Mouse (Mus musculus) cerebellum, adult 9-11 months (tissue): Measurements from ENCODE around the gene Nlrp6.
"Not testable (repeated sequence)": the region's sequence is repeated elsewhere in the genome, so short reads cannot be mapped to it uniquely, and the experiment has no call there.

ENCODE experiments used
- DNase-seq: peaks from one replicate; pipeline ENCODE4 v3.0.0; 2022

Gene Nlrp6

GRCm38 (mm10) chr7:140920418-140921029 lies at the start of gene Nlrp6:
TSS of gene Nlrp6 (plus strand) at chr7:140920902.
- DNase-seq = no peak

DNA sequence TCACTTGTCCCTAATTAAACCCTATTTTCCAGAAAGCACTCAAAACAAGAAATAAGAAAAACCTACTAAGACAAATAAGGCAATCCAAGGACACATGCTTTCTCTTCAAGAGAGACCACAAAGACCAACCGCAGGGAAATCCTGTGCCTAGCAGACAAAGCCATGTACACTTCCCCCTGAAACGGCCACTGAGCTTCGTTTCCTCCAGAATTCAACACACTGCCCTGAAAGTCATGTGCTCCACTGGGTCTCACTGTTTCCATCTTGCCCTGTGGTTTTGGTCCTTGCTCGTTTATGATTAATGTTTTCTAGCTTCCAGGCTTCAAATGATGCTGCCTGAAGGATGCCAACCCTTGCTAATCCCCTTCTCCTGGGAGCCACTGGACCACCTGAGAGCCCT lies 46.5 kb upstream of the Nlrp6 start:
- no peak for DNase-seq

DNA sequence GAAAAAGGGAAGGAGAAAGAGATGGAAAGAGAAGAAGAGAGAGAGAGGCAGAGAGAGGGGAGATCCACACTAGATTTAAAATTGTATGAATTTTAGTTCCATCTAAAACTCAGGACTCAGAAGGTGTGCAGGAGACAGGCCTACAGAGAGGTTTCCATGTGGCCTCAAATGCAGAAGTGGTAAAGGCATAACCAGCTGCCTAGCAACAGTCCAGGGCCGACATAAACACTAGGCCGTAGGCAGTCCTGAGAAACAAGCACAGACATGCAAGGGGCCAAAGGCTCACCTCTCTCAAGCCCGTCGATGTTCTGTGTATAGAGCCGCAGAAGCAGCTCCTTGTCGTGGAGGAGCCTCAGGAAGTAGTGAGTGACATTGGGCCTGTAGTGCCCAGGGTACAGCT lies 43.3 kb upstream of the Nlrp6 start:
- no peak for DNase-seq

DNA sequence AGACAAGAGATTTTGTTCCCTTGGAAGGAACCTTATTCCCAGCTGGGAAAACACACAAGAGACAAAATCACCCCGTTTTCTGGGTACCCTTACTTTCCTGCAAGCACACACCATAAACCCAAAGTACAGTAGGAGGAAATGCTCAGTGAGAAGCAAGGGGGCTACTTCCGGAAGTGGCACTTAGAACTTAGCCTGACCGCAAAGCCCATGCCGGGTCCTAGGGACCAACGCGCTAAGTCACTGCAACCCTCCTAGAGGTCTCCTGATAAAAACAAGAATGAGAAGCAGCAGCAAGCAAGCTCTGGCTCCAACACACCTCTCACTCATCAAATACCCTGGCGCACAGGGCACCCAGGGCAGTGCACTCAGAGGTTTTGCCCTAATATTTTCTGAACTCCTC lies 41.3 kb upstream of the Nlrp6 start:
- DNase-seq = no peak

- no peak for DNase-seq
Observed at GRCm38 (mm10) chr7:140880419-140880818, 40.3 kb upstream of the Nlrp6 start.

- DNase-seq = no peak
Observed at GRCm38 (mm10) chr7:140880865-140881515, 39.7 kb upstream of the Nlrp6 start.

GRCm38 (mm10) chr7:140881696-140882468 lies 38.8 kb upstream of the Nlrp6 start, which contains the start of the genes Psmd13 and Sirt3:
TSS of gene Psmd13 (plus strand) at chr7:140881968.
TSS of gene Sirt3 (minus strand) at chr7:140882309.
- peak; percentile 92 for DNase-seq

DNA sequence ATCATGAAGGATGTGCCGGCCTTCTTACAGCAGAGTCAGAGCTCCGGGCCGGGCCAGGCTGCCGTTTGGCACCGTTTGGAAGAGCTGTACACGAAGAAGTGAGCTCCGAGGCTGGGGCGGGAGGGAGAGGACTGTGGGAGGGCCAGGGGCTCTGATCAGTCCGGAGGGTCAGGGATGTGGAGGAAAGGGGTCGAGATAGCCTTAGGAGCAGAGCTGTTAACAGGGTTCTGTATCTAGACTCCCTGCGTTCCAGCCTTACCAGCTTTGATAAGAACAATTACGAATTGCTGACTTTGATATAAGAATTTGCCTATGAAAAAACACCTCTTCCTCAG lies 38.3 kb upstream of the Nlrp6 start:
- DNase-seq = no peak

DNA sequence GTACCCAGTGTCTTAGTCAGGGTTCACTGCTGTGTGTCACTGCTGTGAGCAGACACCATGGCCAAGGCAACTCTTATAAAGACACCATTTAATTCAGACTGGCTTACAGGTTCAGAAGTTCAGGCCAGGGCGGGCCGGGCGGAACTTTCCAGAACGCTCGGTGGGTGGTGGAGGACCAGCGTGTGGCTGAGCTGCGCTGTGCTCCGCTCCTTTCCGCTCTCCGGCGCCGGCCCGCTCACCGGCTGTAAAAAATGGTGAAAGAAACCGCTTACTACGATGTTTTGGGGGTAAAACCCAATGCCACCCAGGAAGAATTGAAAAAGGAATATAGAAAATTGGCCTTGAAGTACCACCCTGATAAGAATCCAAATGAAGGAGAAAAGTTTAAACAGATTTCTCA lies 30.1 kb upstream of the Nlrp6 start:
- DNase-seq = not testable (repeated sequence)

DNA sequence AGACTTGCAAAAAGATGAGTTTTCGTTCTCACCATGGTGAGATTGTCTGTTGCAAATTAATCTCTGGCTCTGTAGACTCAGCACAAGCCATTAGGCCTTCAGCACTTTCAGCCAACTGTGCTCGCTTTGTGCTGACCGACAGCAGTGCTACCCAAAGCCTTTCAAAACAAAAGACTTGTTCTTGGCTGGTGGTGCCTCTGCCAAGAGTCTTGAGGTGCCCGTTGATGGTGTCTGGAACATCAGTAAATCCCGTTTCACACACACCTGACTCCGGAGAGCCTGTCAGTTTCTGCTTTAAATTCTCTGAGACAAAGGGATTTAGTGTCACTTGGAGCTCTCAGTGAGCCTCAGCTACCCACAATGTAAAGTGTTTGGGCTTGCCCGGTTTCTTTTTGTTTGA lies 26.7 kb upstream of the Nlrp6 start:
- no peak for DNase-seq

- no peak for DNase-seq
Observed at GRCm38 (mm10) chr7:140894611-140895010, 26.1 kb upstream of the Nlrp6 start.

DNA sequence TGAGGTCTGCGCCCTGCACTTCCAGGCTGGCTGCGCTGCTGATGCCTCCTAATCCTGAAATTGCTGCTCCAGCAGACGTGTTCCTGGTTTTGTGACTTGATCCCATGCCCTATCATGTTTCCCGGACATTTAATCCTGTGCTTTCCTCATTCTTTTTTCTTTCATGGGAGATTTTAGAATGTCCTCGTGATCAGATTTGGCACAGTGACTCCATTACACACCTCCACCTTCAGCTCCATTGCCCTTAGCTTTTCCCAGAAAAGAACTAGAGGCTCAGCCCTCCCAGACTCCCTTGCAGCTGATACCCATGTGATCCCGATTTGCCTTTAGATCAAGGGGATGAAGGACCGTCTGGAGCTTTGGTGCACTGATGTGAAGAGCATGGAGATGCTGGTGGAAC lies 22.8 kb upstream of the Nlrp6 start:
- no peak for DNase-seq

DNA sequence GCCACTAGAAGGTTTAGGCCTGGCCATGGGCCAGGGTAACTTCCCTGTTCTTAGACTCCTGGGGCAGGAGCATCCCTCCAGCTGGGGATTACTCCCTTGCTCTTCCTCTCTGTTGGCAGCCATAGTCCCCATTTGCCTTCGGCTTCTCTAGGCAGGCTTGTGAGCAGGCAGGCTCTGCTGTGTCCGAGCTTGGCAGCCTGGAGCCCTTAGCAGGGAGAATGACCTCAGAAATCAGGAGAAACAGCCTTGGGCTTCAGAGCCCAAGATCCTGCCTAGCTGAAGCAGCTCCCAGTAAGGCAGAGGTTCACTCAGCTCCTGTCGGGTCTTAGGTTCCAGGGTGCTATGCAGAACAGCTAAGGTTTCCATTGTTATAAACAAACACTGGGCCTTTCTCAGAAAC lies 21.6 kb upstream of the Nlrp6 start:
- no peak for DNase-seq

GRCm38 (mm10) chr7:140900220-140900619 lies 20.5 kb upstream of the Nlrp6 start, which contains the start of gene Cox8b:
TSS of gene Cox8b (minus strand) at chr7:140900446.
- DNase-seq = no peak

GRCm38 (mm10) chr7:140902036-140902875 lies 18.4 kb upstream of the Nlrp6 start:
- no peak for DNase-seq

GRCm38 (mm10) chr7:140903212-140903611 lies 17.5 kb upstream of the Nlrp6 start:
- DNase-seq = peak; percentile 65

DNA sequence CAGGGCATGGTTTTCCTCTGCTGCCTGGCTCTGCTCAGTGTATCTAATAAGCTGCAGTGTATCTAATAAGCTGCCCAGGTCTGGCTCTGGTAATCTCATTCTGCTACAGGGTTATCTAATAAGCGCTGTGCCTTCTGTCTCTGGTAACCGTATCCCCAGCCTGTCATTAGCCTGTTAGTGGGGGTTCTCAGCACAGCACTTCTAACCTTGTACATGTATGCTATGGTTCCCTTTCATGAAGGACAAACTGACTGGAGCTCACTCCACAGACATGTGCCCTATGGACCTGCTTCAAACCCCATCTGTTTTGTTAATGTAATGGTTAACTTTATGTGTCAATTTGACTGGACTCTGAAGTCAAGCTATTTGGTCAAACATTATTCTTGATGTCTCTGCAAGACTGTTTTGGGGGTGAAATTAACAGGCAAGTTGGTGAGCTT lies 15.0 kb upstream of the Nlrp6 start:
- DNase-seq = no peak

DNA sequence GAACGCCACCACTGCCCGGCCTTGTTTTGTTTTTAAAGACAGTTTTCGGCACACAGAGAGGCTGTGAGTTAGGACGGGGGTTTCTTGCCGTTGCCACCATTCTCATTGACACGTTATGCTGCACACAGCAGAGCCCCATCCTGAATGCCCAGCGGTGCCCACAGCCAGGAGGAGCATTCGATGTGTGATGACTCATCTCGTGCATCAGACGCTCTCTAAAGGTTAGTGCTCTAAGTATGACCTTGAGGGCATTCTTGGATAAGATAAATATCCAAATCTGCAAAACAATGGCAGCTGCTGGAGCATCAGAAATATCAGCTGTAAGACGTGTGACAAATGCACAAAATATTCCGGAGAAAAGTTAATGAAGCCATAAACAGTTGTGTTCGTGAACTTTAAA lies 13.6 kb upstream of the Nlrp6 start:
- DNase-seq = no peak

DNA sequence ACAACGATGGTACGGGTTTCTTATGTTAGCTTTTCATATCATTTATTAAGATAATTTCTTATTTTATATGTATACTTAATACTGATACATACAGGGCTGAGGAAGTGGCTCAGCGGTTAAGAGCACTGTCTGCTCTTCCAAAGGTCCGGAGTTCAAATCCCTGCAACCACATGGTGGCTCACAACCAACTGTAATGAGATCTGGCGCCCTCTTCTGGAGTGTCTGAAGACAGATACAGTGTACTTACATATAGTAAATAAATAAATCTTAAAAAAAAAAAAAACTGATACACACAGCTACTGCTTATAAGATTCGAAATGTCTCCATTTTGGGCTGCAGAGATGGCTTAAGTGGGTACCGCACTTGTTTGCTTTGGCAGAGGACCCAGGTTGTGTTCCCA lies 13.0 kb upstream of the Nlrp6 start:
- no peak for DNase-seq

GRCm38 (mm10) chr7:140908181-140908580 lies 12.5 kb upstream of the Nlrp6 start:
- DNase-seq = no peak

DNA sequence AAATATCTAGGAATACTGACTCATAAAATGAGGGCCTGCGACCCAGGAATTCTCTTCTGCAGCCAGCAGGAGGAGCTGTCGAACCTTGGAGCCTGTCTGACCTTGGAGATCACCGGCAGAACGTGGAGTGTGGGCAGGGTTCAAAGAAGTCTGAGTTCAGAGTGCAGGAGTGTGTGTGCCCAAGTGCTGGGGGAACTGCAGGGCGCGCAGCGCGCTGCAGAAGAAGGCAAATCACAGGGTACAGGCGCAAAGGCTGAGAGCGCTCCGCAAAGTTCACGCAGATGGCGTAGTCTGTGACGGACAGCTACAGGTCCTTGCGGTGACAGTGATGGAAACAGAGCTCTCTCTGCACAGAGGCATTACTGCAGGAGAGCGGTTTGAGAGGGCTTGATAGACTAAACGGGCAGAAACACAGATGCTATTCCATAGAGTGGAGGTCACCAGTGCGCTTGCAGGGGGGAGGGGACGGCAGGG lies 12.0 kb upstream of the Nlrp6 start:
- peak; percentile 53 for DNase-seq

DNA sequence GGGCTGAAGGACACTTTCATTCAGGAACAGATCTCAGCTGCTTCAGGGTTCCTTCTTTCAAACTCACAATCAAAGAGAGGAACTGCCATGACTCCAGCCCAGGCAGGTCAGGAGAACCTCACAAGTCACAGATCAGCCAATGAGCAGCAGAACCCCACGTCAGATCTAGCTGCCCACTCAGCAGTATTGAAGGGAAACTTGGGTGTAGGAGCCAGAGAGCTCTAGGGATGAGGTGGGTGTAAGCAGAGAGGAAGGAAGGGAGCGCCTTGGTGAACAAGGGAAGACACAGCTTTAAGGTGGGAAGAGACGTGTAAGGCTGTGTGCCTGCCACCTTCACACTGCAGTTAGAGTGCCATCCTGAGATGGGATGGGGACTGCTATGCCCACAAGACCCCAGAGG lies 8.4 kb upstream of the Nlrp6 start:
- DNase-seq = no peak
